Mouse (Mus musculus): ENCODE measurements around the gene Aebp2. TPM values are rescaled to one million over a fixed set of nuclear protein-coding genes. Genes with fewer than 3 reads are reported as not detected.
A peak's percentile ranks its signal among the peaks of the same experiment; 100 is the strongest.

Aebp2 gene
- polyA plus RNA-seq, 1 experiment from 2014 or later = 7.3 TPM

DNA sequence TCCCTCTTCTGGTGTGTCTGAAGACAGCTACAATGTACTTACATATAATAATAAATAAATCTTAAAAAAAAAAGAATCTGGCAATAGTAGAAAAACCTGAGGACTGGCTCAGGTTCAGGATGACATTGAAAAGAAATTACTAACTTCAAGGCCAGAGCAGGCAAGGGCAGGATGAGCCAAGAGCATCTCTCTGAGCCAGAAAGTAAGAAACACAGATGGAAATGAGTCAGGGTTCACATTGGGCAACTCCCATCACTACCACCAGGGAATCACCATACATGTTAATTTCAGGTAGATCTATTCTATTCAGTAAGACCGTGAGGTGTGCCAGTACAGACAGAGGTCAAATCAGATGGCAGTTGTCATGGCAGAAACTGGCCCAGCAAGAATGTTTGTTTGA, 76.1 kb downstream of the Aebp2 start:
- H3K4me3 ChIP-seq (ENCODE audit: low read depth, low read length) = no peak overlapping the region
- 82% methylated on average over 1 of the region's 1 CpGs for WGBS
- no peak overlapping the region for H3K4me2 ChIP-seq (replicated peaks; ENCODE audit: low read depth)
- H3K36me3 ChIP-seq (ENCODE audit: control insufficient read depth, insufficient read depth, low read length) = no peaks in the 10 kb centered on the region
- no peaks in the 10 kb centered on the region for H3K9me3 ChIP-seq (ENCODE audit: control insufficient read depth, low read length)
- ATAC-seq (ENCODE audit: low FRiP score, low TSS enrichment) (no peak), DNase-seq (ENCODE audit: low spot score) (no peak)
- H3K27me3 ChIP-seq (ENCODE audit: control insufficient read depth, insufficient read depth, low read length) = no peaks in the 10 kb centered on the region
- H3K27ac ChIP-seq (replicated peaks) = no peak overlapping the region
- no peak for TF ChIP-seq CTCF (IDR thresholded peaks at IDR 0.05; ENCODE audit: low read depth)
- no peak for TF ChIP-seq EP300 (optimal IDR thresholded peaks at IDR 0.05)
- no peak overlapping the region for H3K9ac ChIP-seq (ENCODE audit: low read length)
- H3K4me1 ChIP-seq (replicated peaks; ENCODE audit: control insufficient read depth, insufficient read depth) = 0 out of 2 replicates have a peak, but pooled peaks cover 2% of the 10 kb centered on the region

DNA sequence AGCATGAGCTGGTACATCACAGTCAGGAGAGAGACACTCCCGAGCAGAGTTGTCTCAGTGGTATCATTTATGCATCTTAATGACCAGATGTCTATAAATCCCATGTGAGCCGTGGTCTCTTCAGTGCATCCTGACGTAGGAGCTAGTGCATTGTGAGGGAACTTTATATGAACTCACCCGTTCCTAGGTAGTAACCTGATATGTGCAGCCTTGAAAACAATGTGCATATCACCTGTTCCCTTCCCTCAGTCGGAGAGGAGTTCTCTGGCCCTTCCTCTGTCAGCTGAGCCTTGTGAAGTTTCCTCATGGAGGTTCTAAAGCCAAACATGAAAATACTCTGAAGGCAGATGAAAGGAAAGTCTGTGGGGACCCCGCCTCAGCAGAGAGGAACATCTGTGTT, 78.8 kb downstream of the Aebp2 start:
- Histone ChIP-seq H3K9ac (ENCODE audit: low read length) (no peak overlapping the region), H3K4me3 (ENCODE audit: low read depth, low read length) (no peak overlapping the region), H3K27me3 (ENCODE audit: control insufficient read depth, insufficient read depth, low read length) (no peaks in the 10 kb centered on the region), H3K27ac (replicated peaks) (no peak overlapping the region), H3K4me2 (replicated peaks; ENCODE audit: low read depth) (no peak overlapping the region), H3K9me3 (ENCODE audit: control insufficient read depth, low read length) (no peaks in the 10 kb centered on the region), H3K4me1 (replicated peaks; ENCODE audit: control insufficient read depth, insufficient read depth) (no peaks in the 10 kb centered on the region), H3K36me3 (ENCODE audit: control insufficient read depth, insufficient read depth, low read length) (no peaks in the 10 kb centered on the region)
- 63% methylated on average over 6 of the region's 6 CpGs for WGBS
- ATAC-seq (ENCODE audit: low FRiP score, low TSS enrichment) = no peak
- no peak for TF ChIP-seq EP300 (optimal IDR thresholded peaks at IDR 0.05)
- no peak for TF ChIP-seq CTCF (IDR thresholded peaks at IDR 0.05; ENCODE audit: low read depth)
- no peak for DNase-seq (ENCODE audit: low spot score)

DNA sequence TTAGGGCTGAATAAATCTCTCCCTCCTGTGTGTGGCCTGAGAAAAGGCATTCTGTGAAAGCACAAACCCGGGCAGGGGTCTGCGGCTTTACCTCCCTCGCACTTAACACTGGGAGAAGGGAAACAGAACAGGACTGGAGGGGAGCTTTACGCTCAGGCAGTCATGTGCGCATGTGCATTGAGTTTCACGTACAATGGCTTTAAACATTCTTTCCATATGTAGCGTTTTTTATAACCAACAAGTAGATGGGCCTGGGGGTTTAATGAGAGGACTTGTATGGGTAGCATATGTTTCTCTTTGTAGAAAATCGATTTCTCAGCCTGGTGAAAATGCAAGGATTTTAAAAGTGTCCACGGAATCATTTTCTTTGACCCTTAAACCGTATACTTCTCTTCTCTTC, 82.7 kb downstream of the Aebp2 start:
- no peak overlapping the region for H3K27ac ChIP-seq (replicated peaks)
- ATAC-seq (ENCODE audit: low FRiP score, low TSS enrichment) (no peak), DNase-seq (ENCODE audit: low spot score) (no peak)
- H3K4me1 ChIP-seq (replicated peaks; ENCODE audit: control insufficient read depth, insufficient read depth) = no peaks in the 10 kb centered on the region
- WGBS = 92% methylated on average over 10 of the region's 10 CpGs
- no peak overlapping the region for H3K4me2 ChIP-seq (replicated peaks; ENCODE audit: low read depth)
- no peaks in the 10 kb centered on the region for H3K9me3 ChIP-seq (ENCODE audit: control insufficient read depth, low read length)
- TF ChIP-seq CTCF (IDR thresholded peaks at IDR 0.05; ENCODE audit: low read depth) (no peak), EP300 (optimal IDR thresholded peaks at IDR 0.05) (no peak)
- no peaks in the 10 kb centered on the region for H3K27me3 ChIP-seq (ENCODE audit: control insufficient read depth, insufficient read depth, low read length)
- H3K9ac ChIP-seq (ENCODE audit: low read length) = no peak overlapping the region
- H3K36me3 ChIP-seq (ENCODE audit: control insufficient read depth, insufficient read depth, low read length) = no peaks in the 10 kb centered on the region
- no peak overlapping the region for H3K4me3 ChIP-seq (ENCODE audit: low read depth, low read length)

DNA sequence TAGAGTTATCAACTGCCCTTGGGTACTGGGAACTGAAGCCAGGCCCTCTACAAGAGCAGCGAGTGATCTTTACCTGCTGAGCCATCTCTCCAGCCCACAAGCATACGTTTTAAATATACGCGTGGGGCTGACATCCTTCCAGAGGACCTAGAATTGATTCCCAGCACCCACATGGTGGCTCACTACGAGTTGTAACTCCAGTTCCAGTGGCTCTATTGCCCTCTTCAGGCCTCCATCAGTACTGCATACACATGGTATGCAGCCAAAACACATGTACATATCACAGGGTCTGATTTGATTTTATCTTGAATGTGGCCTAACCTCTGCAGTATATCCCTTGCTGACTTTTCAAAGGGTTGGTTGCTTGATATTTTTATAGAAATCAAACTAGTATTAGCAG, 83.6 kb downstream of the Aebp2 start:
- H3K4me1 ChIP-seq (replicated peaks; ENCODE audit: control insufficient read depth, insufficient read depth) = no peaks in the 10 kb centered on the region
- H3K9me3 ChIP-seq (ENCODE audit: control insufficient read depth, low read length) = no peaks in the 10 kb centered on the region
- H3K36me3 ChIP-seq (ENCODE audit: control insufficient read depth, insufficient read depth, low read length) = no peaks in the 10 kb centered on the region
- no peak overlapping the region for H3K9ac ChIP-seq (ENCODE audit: low read length)
- H3K4me2 ChIP-seq (replicated peaks; ENCODE audit: low read depth) = no peak overlapping the region
- DNase-seq (ENCODE audit: low spot score) (no peak), ATAC-seq (ENCODE audit: low FRiP score, low TSS enrichment) (no peak)
- no peak overlapping the region for H3K27ac ChIP-seq (replicated peaks)
- no peaks in the 10 kb centered on the region for H3K27me3 ChIP-seq (ENCODE audit: control insufficient read depth, insufficient read depth, low read length)
- TF ChIP-seq CTCF (IDR thresholded peaks at IDR 0.05; ENCODE audit: low read depth) (peak; percentile 40), EP300 (optimal IDR thresholded peaks at IDR 0.05) (no peak)
- 92% methylated on average over 5 of the region's 5 CpGs for WGBS
- no peak overlapping the region for H3K4me3 ChIP-seq (ENCODE audit: low read depth, low read length)

DNA sequence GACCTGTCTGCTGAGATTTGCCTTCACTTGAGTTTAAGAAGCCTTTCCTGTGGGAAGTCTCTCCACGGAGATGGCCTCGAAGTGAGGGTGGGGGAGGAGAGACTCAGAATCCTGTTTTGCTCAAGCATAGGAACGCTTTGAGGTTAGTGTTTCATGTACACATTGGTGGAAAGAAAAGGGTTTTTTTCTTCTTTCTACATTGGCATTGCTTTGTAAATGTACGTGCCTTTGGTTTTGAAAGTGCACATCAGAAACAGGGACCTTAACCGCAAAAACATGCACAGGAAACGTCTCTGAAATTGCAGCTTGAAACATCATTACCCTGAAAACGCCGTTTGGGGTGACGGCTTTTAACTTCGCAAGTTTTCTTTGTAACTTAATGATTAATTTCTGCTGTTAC, 85.6 kb downstream of the Aebp2 start:
- TF ChIP-seq EP300 (optimal IDR thresholded peaks at IDR 0.05) = no peak
- no peak for TF ChIP-seq CTCF (IDR thresholded peaks at IDR 0.05; ENCODE audit: low read depth)
- DNase-seq (ENCODE audit: low spot score) (no peak), ATAC-seq (ENCODE audit: low FRiP score, low TSS enrichment) (no peak)
- Histone ChIP-seq H3K4me3 (ENCODE audit: low read depth, low read length) (no peak overlapping the region), H3K9ac (ENCODE audit: low read length) (no peak overlapping the region), H3K4me2 (replicated peaks; ENCODE audit: low read depth) (no peak overlapping the region), H3K27me3 (ENCODE audit: control insufficient read depth, insufficient read depth, low read length) (no peaks in the 10 kb centered on the region), H3K9me3 (ENCODE audit: control insufficient read depth, low read length) (no peaks in the 10 kb centered on the region), H3K4me1 (replicated peaks; ENCODE audit: control insufficient read depth, insufficient read depth) (no peaks in the 10 kb centered on the region), H3K36me3 (ENCODE audit: control insufficient read depth, insufficient read depth, low read length) (no peaks in the 10 kb centered on the region), H3K27ac (replicated peaks) (no peak overlapping the region)
- 63% methylated on average over 10 of the region's 10 CpGs for WGBS

DNA sequence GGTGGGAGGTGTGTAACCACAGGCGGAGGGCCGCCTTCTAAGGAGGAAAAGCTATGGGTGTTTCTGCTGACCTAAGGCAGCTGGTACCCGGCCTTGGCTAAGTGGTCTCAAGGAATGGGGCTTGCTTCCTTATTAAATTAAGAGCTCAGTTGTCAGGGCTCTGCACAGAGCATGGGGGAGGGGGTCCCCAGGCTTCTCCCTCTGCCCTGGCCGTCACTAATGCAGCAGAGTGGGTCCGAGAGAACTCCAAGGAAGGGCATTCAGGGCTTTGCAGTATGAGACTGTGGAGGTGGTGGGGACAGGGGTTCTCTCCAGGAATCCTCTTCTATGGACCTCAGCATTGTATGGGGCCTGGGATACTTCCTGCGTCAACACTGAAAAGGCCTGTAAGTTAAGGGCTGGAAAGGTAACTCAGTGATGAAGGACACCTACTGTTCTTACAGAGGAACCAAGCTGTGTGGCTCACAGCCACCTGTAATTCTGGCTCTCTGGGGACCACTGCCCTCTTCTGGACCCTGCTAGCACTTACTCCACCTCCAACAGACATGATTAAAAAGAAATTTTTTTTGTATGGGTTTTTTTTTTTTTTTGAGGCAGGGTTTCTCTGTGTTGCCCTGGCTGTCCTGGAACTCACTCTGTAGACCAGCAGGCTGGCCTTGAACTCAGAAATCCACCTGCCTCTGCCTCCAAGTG, 87.1 kb downstream of the Aebp2 start:
- Histone ChIP-seq H3K9me3 (ENCODE audit: control insufficient read depth, low read length) (no peaks in the 10 kb centered on the region), H3K9ac (ENCODE audit: low read length) (no peak overlapping the region), H3K4me3 (ENCODE audit: low read depth, low read length) (no peak overlapping the region), H3K4me2 (replicated peaks; ENCODE audit: low read depth) (no peak overlapping the region), H3K4me1 (replicated peaks; ENCODE audit: control insufficient read depth, insufficient read depth) (no peaks in the 10 kb centered on the region), H3K36me3 (ENCODE audit: control insufficient read depth, insufficient read depth, low read length) (no peaks in the 10 kb centered on the region), H3K27me3 (ENCODE audit: control insufficient read depth, insufficient read depth, low read length) (no peaks in the 10 kb centered on the region), H3K27ac (replicated peaks) (no peak overlapping the region)
- 75% methylated on average over 6 of the region's 6 CpGs for WGBS
- TF ChIP-seq EP300 (optimal IDR thresholded peaks at IDR 0.05) = no peak
- peak; percentile 66 for TF ChIP-seq CTCF (IDR thresholded peaks at IDR 0.05; ENCODE audit: low read depth)
- DNase-seq (ENCODE audit: low spot score) (no peak), ATAC-seq (ENCODE audit: low FRiP score, low TSS enrichment) (no peak)

Data from stomach, postnatal 0 days (tissue).